Mouse (Mus musculus): ENCODE measurements at regions not wholly inside any gene's neighbourhood (a gene's known extent, or its start where the extent isn't known, plus 50 kb on each side); places are given as distances from the start of the nearest gene placed in this dataset.

DNA sequence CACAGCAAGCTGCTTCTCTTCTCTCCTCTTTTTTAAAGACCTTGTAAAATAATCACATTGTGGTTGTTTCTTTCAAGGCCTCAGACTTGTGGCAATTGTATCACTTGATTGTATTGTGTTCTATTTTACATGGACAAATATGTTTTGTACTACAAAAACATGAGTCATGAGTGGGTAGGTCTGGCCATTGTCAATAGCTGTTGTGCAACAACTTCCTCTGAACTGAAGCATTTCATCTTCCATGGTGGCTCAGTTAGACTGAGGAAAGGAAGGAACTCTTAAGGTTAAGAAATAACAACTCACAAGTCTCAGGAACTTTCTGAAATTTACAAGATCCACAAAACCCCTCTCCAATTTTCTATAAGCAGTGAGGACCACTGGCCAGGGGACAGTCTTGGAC is 165.3 kb downstream of the Cdca7 start:
- TF ChIP-seq GATA1 (IDR thresholded peaks at IDR 0.05; ENCODE audit: low read length): no peak

DNA sequence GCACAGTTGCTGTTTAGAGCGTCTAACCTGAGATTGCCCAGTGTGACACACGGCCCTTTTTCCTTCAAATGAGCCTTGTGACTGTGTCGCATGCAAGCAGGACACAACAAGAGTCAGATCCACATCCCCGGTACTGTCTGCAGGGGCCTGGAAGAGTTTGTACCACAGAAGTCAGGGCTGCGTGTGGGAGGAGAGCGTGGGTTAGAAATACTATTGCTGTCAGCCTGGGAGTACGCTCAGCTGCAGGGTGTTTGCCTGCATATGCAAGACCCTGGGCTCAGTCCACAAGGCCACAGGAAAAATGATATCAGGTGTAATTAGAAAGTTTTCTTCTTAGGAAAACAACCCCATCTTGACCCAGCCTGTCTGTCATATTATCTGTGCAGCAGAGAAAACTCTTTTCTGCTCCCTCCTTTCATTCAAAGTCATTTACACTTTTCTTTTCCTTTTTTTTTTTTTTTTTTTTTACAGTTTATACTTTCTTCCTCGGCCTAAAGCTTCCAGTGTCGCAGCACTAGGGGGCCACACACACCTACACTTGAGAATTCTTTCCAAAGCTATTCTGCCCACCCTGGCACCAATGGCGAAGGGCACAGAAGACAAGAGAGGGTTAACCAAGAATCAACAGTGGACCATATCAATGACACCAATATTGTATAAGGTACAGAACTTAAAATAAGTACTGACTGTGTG is 168.3 kb downstream of the Cdca7 start:
- TF ChIP-seq GATA1 (IDR thresholded peaks at IDR 0.05; ENCODE audit: low read length): no peak

DNA sequence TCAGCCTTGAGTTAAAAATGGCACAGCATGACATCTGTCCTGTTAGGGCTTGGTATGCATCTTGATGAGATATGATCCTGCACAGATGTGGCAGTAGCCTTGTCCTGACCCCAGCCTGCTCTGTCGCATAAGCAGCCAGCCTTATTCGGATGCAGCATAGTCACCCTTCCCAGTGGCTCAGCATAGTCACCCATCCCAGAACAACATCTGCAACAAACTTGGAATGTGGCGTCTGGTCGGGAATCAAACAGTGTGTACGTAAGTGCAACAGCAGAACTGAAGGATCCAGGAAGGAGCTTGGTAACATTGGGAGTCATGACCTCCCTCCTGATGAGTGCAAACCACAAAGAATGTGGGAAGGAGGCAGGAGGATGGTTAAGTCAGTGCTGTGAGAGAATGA is 171.7 kb downstream of the Cdca7 start:
- no peak for TF ChIP-seq GATA1 (IDR thresholded peaks at IDR 0.05; ENCODE audit: low read length)

- TF ChIP-seq GATA1 (IDR thresholded peaks at IDR 0.05; ENCODE audit: low read length): no peak
These were observed 172.3 kb downstream of the Cdca7 start for GRCm38 (mm10) chr2:72648294-72648693.

DNA sequence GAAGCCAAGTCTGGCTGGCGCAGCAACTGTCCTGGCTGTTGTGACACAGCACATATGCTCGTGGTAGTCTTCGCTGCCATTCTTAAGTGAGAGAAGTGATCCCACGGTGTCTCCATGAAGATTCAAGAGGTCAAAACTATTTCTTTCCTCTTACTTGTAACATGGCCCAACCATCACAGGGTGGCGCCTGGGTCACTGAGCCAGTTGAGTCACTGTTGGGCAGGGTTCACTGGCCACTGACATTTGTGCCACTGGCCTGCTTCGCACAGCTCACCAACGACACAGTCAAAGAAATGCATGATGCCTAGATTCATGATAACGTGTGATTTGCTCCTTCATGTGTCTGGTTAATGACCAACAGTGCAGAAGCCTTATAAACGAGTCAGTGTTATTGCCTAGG is 179.9 kb downstream of the Cdca7 start:
- no peak for TF ChIP-seq GATA1 (IDR thresholded peaks at IDR 0.05; ENCODE audit: low read length)

- TF ChIP-seq GATA1 (IDR thresholded peaks at IDR 0.05; ENCODE audit: low read length): no peak
These were observed 181.4 kb downstream of the Cdca7 start for GRCm38 (mm10) chr2:72657101-72657920.

DNA sequence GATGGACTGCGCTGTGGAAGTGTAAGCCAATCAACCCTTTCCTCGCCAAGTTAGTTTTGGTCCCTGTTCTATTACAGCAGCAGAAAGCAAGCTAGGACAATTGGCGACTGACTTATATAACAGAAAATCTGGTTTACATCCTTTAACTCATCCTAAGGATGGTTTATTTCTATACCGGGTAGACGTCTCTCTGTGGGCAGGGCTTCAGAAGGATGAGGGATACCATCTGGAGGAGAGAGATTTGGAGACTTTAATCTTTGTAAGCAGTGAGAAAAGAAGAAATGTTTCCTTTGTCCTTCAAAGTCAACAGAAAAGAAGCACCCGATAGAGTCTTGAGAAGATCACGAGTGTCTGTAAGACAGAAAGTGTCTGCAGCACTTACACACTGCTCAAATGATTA is 186.4 kb downstream of the Cdca7 start:
- TF ChIP-seq GATA1 (IDR thresholded peaks at IDR 0.05; ENCODE audit: low read length): no peak

DNA sequence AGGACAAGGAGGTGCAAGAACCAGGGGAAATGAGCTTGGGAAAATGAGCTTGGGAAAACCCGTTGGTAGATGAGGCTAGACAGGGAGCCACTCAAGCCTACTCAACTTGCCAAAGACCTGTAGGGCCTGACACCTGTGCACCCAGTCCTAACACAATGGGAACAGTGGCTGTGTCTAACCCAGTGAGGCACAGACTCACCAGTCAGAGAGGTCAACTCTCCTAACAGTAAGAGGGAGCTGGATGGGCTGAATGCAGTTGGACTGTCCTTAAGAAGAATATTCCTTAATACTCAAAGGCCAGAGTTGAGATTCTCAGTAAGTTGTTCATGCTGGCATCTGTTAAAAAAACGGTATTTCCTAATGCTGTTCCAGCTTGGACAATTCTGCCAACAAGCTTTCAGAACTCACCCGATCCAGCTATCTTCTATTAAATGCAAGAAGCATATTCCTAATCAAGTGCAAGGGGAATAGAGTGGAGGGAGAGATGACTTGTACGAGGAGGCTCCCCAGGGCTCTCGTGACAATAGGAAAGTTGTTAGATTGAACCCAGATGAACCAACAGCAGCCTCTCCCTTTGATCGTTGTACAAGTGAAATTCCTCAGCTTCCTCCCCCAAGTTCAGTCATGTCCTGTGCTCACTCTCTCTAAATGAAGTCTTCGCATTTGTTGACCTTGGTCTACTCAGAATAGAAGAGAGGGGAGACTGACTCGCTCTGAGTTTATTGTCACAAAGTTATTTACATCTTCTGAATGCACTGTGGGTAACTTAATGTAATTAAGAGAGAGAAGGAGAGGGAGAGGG is 187.2 kb downstream of the Cdca7 start:
- no peak for TF ChIP-seq GATA1 (IDR thresholded peaks at IDR 0.05; ENCODE audit: low read length)

DNA sequence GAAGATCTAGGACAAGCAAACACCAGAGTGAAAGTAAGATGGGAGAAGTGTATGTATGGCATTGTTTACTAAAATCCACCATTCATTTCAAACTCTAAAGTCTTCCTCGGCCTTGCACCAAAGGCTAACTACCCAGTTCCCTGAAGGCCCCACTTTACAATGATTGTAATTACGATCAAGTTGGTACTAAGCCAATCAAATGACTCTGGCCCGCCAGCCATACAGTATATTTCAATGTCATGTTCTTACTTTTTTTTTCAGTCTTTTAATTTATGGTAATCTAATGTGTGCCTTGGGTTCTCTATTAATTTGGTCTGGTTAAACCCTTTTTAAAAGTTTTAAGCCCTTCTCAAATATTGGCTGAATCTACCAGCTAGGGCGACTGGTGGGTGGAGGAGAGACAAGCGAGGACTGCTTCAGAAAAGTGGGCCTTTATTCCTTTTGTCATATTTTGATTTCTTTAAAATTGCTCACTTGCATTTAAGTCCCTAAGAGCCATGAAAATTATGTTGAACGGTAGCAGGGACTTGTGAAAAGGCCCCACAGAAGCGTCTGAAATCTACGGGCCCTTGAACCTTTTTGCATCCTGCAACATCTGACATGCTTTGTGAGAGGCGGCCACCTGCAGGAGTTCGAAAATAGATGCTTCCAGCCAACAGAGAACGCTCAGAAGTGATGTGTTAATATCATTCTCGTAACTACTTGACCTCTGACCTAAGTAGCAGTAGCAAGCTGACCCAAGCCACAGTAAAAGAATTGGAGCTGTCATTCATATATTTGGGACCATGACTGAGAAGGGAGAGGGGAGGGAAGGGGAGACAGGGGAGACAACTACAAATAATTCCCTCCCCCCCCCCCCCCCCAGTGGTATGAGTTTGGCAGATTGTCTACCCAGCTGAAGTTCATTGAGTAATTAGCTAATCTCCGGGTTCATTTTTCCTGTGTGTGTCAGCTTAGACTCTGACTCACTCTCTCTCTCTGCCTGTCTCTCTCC is 197.2 kb downstream of the Cdca7 start:
- TF ChIP-seq GATA1 (IDR thresholded peaks at IDR 0.05; ENCODE audit: low read length): no peak

- TF ChIP-seq GATA1 (IDR thresholded peaks at IDR 0.05; ENCODE audit: low read length): no peak
These were observed 198.3 kb downstream of the Cdca7 start for GRCm38 (mm10) chr2:72674229-72674628.

- no peak for TF ChIP-seq GATA1 (IDR thresholded peaks at IDR 0.05; ENCODE audit: low read length)
These were observed 199.0 kb downstream of the Cdca7 start for GRCm38 (mm10) chr2:72674856-72675440.

- no peak for TF ChIP-seq GATA1 (IDR thresholded peaks at IDR 0.05; ENCODE audit: low read length)
These were observed 201.8 kb downstream of the Cdca7 start for GRCm38 (mm10) chr2:72677731-72678130.

DNA sequence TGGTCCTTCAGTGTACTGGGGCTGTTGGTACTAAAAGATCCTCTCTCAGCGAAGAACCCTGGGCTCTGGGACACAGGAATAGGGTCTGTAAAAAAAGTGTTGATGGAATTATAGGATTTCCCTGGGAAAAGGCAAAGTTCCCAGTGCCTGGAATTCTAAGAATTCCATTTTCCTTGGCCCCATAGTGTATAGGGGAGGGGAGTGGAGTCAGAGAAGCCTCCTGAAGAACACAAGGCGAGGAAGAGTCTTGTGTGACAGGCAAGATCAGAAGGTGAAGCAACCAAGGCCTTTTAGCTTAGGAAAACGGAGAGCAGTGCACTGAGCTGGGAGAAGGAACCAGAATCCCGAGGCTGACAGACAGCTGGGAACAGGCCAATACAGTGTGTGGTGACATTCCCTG is 212.1 kb downstream of the Cdca7 start:
- TF ChIP-seq GATA1 (IDR thresholded peaks at IDR 0.05; ENCODE audit: low read length): no peak

- TF ChIP-seq GATA1 (IDR thresholded peaks at IDR 0.05; ENCODE audit: low read length): no peak
These were observed 225.1 kb downstream of the Cdca7 start for GRCm38 (mm10) chr2:72701081-72701480.

DNA sequence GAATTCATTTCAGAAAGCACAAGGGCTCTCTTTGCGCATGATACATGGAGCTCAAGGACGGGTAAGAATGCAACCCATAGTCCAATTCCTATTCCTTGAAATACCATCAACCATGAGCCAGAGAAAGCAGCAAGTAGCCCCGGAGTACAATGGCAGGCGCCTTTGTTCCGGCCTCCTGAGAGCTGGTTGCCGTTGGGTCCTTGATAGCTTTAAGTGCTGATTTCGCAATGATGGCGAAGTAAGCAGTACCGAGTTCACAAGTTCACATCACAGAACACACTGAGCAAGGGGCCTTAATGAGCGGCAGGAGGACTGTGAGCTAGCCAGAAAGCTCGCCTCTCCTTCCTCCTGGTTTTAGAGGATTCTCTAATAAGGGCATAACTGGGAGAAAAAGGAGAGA is 227.3 kb downstream of the Cdca7 start:
- TF ChIP-seq GATA1 (IDR thresholded peaks at IDR 0.05; ENCODE audit: low read length): no peak

Data from G1E-ER4 (cell line).